Mouse (Mus musculus): Measurements from ENCODE around the gene Myo1b.
"Not testable (repeated sequence)": the region's sequence is repeated elsewhere in the genome, so short reads cannot be mapped to it uniquely, and the experiment has no call there.

The Myo1b gene

GRCm38 (mm10) chr1:51895961-51896360, 19.9 kb downstream of the Myo1b start:
- in situ Hi-C loops (cut with MboI, MseI) = no loop called here

GRCm38 (mm10) chr1:51894721-51895120, 21.1 kb downstream of the Myo1b start:
- in situ Hi-C loops (cut with MboI, MseI) = no loop called here

GRCm38 (mm10) chr1:51893521-51894355, 22.1 kb downstream of the Myo1b start:
- in situ Hi-C loops (cut with MboI, MseI) = no loop called here

- in situ Hi-C loops (cut with MboI, MseI) = no loop called here
These were observed 23.9 kb downstream of the Myo1b start for GRCm38 (mm10) chr1:51892005-51892404.

- in situ Hi-C loops (cut with MboI, MseI) = loop anchor here (10.0 kb wide), 1 partner anchor 867 kb away; no protein-coding TSS in a partner anchor
These were observed 27.6 kb downstream of the Myo1b start for GRCm38 (mm10) chr1:51888046-51888813.

GRCm38 (mm10) chr1:51885356-51885983, 30.4 kb downstream of the Myo1b start:
- in situ Hi-C loops (cut with MboI, MseI) = loop anchor here (10.0 kb wide), 1 partner anchor 869 kb away; no protein-coding TSS in a partner anchor

- in situ Hi-C loops (cut with MboI, MseI) = loop anchor here (10.0 kb wide), 1 partner anchor 872 kb away; no protein-coding TSS in a partner anchor
These were observed 32.7 kb downstream of the Myo1b start for GRCm38 (mm10) chr1:51883211-51883610.

- in situ Hi-C loops (cut with MboI, MseI) = loop anchor here (10.0 kb wide), 1 partner anchor 872 kb away; no protein-coding TSS in a partner anchor
These were observed 33.1 kb downstream of the Myo1b start for GRCm38 (mm10) chr1:51882752-51883151.

- in situ Hi-C loops (cut with MboI, MseI) = loop anchor here (10.0 kb wide), 1 partner anchor 875 kb away; no protein-coding TSS in a partner anchor
These were observed 35.7 kb downstream of the Myo1b start for GRCm38 (mm10) chr1:51879927-51880814.

- in situ Hi-C loops (cut with MboI, MseI) = no loop called here
These were observed 36.5 kb downstream of the Myo1b start for GRCm38 (mm10) chr1:51879333-51879770.

- in situ Hi-C loops (cut with MboI, MseI) = no loop called here
These were observed 40.2 kb downstream of the Myo1b start for GRCm38 (mm10) chr1:51875462-51876225.

GRCm38 (mm10) chr1:51872493-51873261, 43.2 kb downstream of the Myo1b start:
- in situ Hi-C loops (cut with MboI, MseI) = no loop called here

GRCm38 (mm10) chr1:51871234-51871633, 44.6 kb downstream of the Myo1b start:
- in situ Hi-C loops (cut with MboI, MseI) = not testable (repeated sequence)

GRCm38 (mm10) chr1:51862828-51863421, 52.9 kb downstream of the Myo1b start:
- in situ Hi-C loops (cut with MboI, MseI) = no loop called here

- in situ Hi-C loops (cut with MboI, MseI) = no loop called here
These were observed 55.0 kb downstream of the Myo1b start for GRCm38 (mm10) chr1:51860837-51861236.

- in situ Hi-C loops (cut with MboI, MseI) = no loop called here
These were observed 58.9 kb downstream of the Myo1b start for GRCm38 (mm10) chr1:51856946-51857345.

GRCm38 (mm10) chr1:51856245-51856915, 59.5 kb downstream of the Myo1b start:
- in situ Hi-C loops (cut with MboI, MseI) = no loop called here

GRCm38 (mm10) chr1:51855541-51856244, 60.2 kb downstream of the Myo1b start:
- in situ Hi-C loops (cut with MboI, MseI) = no loop called here

All from T-helper 2 cell (primary cell).